Mouse (Mus musculus): Measurements from ENCODE around the gene Fibcd1.

GRCm38 (mm10) chr2:31815367-31815766 lies 30.4 kb downstream of the Fibcd1 start:
- TF ChIP-seq CTCF (IDR thresholded peaks at IDR 0.05; ENCODE audit: extremely low read depth, insufficient read depth, low read length) (peak; percentile 69), POLR2A (IDR thresholded peaks at IDR 0.05; ENCODE audit: extremely low read depth, insufficient read depth, low read length) (no peak)
